Mouse (Mus musculus) lung, postnatal 0 days (tissue): ENCODE results near the gene H1foo.

Source experiments
- CTCF ChIP-seq: IDR thresholded peaks from 2 replicates; pipeline ENCODE4 v1.5.1; 2016; ENCODE audit warnings: antibody characterized with exemption, mild to moderate bottlenecking
- EP300 ChIP-seq: IDR thresholded peaks from 2 replicates; pipeline ENCODE4 v1.6.1; 2016; ENCODE audit warnings: antibody characterized with exemption, mild to moderate bottlenecking, control low read depth

DNA sequence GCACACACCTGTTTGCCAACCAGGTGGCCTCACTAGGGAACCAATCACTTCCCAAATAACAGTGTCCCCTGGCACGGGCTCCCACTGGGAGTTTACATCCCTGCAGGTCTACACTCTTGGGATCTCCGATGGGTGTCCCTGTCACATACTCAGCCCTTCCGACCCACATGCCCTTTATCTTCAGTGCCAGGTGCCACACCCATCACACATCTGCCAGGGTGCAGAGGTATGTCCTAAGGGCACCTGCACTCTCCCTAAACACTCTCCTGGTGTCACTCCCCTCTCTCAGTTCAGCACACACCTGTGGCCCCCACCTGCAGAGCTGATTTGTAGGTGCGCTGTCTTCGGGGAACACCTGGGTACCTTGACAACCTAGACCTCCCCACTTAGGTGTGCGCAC lies 48.2 kb downstream of the H1foo start:
- TF ChIP-seq CTCF (no peak), EP300 (no peak)
